Mouse (Mus musculus) intestine, embryonic 16.5 days (tissue): ENCODE results near the gene Olfr1162. TPM values are rescaled to one million over a fixed set of nuclear protein-coding genes. Genes with fewer than 3 reads are reported as not detected.
"Not testable (repeated sequence)": the region's sequence is repeated elsewhere in the genome, so short reads cannot be mapped to it uniquely, and the experiment has no call there.

ENCODE experiments used
- ATAC-seq: fragments of 200-750 bp; cut with Nextera tagmentation; 2 replicates; pipeline ENCODE4 v1.8.0; 2017; ENCODE audit warnings: moderate TSS enrichment, moderate library complexity
- H3K27ac ChIP-seq: fragments of 300-500 bp; sonication (generic); 2 replicates; pipeline ENCODE4 v1.5.1; 2014; ENCODE audit warnings: mild to moderate bottlenecking, low read length
- H3K27me3 ChIP-seq: fragments of 300-500 bp; sonication (generic); replicated peaks from 2 replicates; pipeline ENCODE4 v1.6.1; 2014; ENCODE audit warnings: low read length, control low read depth, mixed read lengths; ENCODE audit not compliant: control insufficient read depth, insufficient read depth
- H3K36me3 ChIP-seq: fragments of 300-500 bp; sonication (generic); 2 replicates; pipeline ENCODE4 v1.6.1; 2014; ENCODE audit warnings: low read length, control low read depth; ENCODE audit not compliant: control insufficient read depth, insufficient read depth
- H3K4me1 ChIP-seq: fragments of 300-500 bp; sonication (generic); 2 replicates; pipeline ENCODE4 v1.6.1; 2014; ENCODE audit warnings: low read length, control low read depth, mixed read lengths; ENCODE audit not compliant: control insufficient read depth, insufficient read depth
- H3K4me2 ChIP-seq: fragments of 300-500 bp; sonication (generic); 2 replicates; pipeline ENCODE4 v1.6.1; 2014; ENCODE audit warnings: low read depth, low read length, control low read depth
- H3K4me3 ChIP-seq: fragments of 300-500 bp; sonication (generic); 2 replicates; pipeline ENCODE4 v1.5.1; 2014; ENCODE audit warnings: mild to moderate bottlenecking, low read length
- H3K9ac ChIP-seq: fragments of 300-500 bp; sonication (generic); 2 replicates; pipeline ENCODE4 v1.6.1; 2014; ENCODE audit warnings: low read depth, low read length
- H3K9me3 ChIP-seq: fragments of 300-500 bp; sonication (generic); 2 replicates; pipeline ENCODE4 v1.6.1; 2016; ENCODE audit warnings: low read length, control low read depth; ENCODE audit not compliant: control insufficient read depth
- WGBS: fragments of 180-500 bp; shearing (Covaris S2); extraction: QIAGEN DNeasy Blood & Tissue Kit; methylation state at CpG from one replicate; pipeline ENCODE4 v1.1.7; 2014; 5-methylcytosine and 5-hydroxymethylcytosine counted together
- polyA plus RNA-seq: library from polyadenylated mRNA; unstranded; fragments of >200 nt; fragmentation: Nextera tagmentation; extraction: Ambion mirVana; gene quantifications from 2 replicates; pipeline ENCODE4 v1.2.1, GENCODE M21; 2015

The Olfr1162 gene
- polyA plus RNA-seq = not detected in 2 replicates

DNA sequence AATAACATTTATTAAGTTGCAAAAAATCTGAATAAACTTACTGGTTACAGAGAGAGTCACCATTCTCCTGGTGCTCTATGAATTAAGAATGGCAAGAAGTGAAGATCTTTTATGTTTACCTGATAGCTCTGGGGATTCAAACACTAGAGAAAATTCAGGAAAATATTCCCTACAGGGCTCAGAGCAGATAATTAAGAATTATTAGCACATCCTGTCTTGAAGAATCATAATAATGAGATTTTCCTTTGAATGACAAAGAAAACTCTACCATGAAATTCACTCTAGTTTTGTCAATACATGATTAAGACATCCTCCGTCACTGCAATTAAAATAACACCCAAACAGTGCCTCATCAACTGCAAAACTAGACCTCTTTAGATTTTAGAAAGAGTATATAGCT, at the start of gene Olfr1162:
Gene Olfr1162 (minus strand): TSS at position 101 of the 400 bp plus-strand sequence.
- 84% methylated on average over 1 of the region's 1 CpGs for WGBS
- Histone ChIP-seq H3K4me1 (no peaks in the 10 kb centered on the region), H3K4me3 (no peak within 1 kb of the TSS), H3K9ac (no peak within 1 kb of the TSS), H3K36me3 (no peaks in the 10 kb centered on the region), H3K9me3 (no peaks in the 10 kb centered on the region), H3K27me3 (no peaks in the 10 kb centered on the region), H3K4me2 (no peak within 1 kb of the TSS), H3K27ac (no peak within 1 kb of the TSS)
- no peak for ATAC-seq

DNA sequence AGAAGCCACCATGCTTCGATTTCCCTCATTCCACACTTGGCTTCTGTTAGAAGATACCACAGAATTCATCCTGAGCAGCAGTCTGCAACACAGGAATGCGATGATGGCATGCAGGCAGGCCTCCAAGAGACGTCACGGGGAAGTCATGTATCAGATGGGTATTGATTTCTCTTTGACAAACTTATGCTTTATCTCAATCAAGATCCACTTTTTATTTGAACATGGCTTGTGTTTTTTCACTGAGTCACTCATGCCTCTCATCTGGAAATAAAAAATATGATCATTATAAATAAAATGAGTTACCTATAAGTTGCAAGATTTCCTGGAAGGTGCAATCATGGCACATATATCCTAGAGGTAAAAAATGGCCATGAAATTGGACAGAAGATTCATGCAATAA, 42.9 kb upstream of the Olfr1162 start, which contains the start of gene Olfr1164:
Gene Olfr1164 (minus strand): TSS at position 101 of the 400 bp plus-strand sequence.
- H3K9ac ChIP-seq = no peak within 1 kb of the TSS
- no peak within 1 kb of the TSS for H3K4me3 ChIP-seq
- H3K4me1 ChIP-seq = no peaks in the 10 kb centered on the region
- H3K9me3 ChIP-seq = no peaks in the 10 kb centered on the region
- ATAC-seq = no peak
- no peaks in the 10 kb centered on the region for H3K27me3 ChIP-seq
- no peak within 1 kb of the TSS for H3K27ac ChIP-seq
- no peak within 1 kb of the TSS for H3K4me2 ChIP-seq
- 70% methylated on average over 4 of the region's 4 CpGs for WGBS
- H3K36me3 ChIP-seq = no peaks in the 10 kb centered on the region

DNA sequence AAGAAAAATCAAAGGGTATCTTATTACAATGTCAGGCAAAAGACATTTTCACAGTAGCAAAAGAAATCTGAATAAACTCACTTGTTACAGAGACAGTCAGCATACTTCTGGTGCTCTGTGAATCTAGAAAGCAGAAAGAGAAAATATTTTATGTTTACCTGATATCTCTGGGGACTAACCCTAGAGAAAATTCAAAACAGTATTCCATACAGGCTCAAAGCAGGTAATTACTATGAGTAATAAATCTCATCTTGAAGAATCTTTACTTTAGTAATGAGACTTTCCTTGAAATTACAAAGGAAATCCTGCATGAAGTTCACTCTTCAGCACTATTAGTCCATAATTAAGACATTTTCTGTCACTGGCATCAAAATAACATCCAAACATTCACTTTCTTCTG, 20.8 kb upstream of the Olfr1162 start, which contains the start of gene Olfr1163:
Gene Olfr1163 (minus strand): TSS at position 101 of the 400 bp plus-strand sequence.
- no peak for ATAC-seq
- Histone ChIP-seq H3K27ac (no peak within 1 kb of the TSS), H3K4me3 (no peak within 1 kb of the TSS), H3K9me3 (no peaks in the 10 kb centered on the region), H3K36me3 (no peaks in the 10 kb centered on the region), H3K4me2 (no peak within 1 kb of the TSS), H3K4me1 (no peaks in the 10 kb centered on the region), H3K9ac (no peak within 1 kb of the TSS), H3K27me3 (no peaks in the 10 kb centered on the region)

DNA sequence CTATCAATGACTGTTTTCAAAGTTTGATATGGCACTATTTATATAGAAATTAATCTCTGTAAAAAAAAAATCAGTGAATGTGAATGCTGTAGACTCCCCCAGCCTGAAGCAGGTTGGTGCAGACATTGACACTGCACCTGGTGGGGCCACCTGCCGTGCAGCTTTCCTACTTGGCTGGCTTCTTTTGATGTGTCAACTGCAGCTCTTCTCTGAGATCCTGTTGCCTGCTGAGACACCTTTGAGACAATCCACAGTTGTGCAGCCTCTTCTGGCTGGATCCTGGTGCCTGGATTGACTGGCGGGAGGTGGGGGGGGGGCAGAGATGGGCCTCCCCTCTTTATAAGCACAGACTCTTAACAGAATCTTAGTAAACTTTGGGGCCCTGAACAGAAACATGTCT, 12.7 kb upstream of the Olfr1162 start:
- Histone ChIP-seq H3K27me3 (no peaks in the 10 kb centered on the region), H3K4me1 (no peaks in the 10 kb centered on the region), H3K9me3 (no peaks in the 10 kb centered on the region), H3K4me2 (no peak overlapping the region), H3K4me3 (no peak overlapping the region), H3K9ac (no peak overlapping the region), H3K27ac (no peak overlapping the region), H3K36me3 (no peaks in the 10 kb centered on the region)
- WGBS = 87% methylated on average over 2 of the region's 2 CpGs
- no peak for ATAC-seq

DNA sequence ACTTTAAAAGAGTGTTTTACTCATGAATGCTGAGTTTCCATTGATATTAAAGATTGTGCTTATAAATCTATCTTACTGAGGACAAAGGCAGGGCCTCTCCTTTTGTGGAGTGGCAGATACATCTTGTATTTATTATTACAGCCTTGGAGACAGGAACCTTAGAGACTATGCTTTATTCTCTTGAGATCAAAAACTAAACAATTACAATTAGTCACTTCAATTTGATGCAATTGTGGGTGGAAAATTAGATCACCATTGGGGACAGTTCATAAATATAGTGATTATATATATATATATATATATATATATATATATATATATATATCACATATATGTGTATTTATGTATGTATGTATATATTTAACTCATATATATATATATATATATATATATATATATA, 13.3 kb downstream of the Olfr1162 start, which contains the start of gene Olfr73:
Gene Olfr73 (minus strand): TSS at position 101 of the 400 bp plus-strand sequence.
- no peak for ATAC-seq
- Histone ChIP-seq H3K9ac (no peak within 1 kb of the TSS), H3K4me3 (no peak within 1 kb of the TSS)

GRCm38 (mm10) chr2:88022474-88022873, 28.5 kb downstream of the Olfr1162 start, which contains the start of gene Olfr1161:
Gene Olfr1161, plus strand, starts transcription at chr2:88022774.
- not testable (repeated sequence) for H3K36me3 ChIP-seq, H3K27ac ChIP-seq, H3K4me2 ChIP-seq, H3K27me3 ChIP-seq, ATAC-seq, H3K4me3 ChIP-seq, H3K4me1 ChIP-seq, H3K9me3 ChIP-seq, H3K9ac ChIP-seq
- WGBS = 67% methylated on average over 1 of the region's 1 CpGs

More for the DNA sequence above, 13.3 kb downstream of the Olfr1162 start, which contains the start of gene Olfr73:
- H3K36me3 ChIP-seq = no peaks in the 10 kb centered on the region
- no peak within 1 kb of the TSS for H3K4me2 ChIP-seq
- H3K27me3 ChIP-seq = no peaks in the 10 kb centered on the region
- H3K9me3 ChIP-seq = no peaks in the 10 kb centered on the region
- H3K4me1 ChIP-seq = no peaks in the 10 kb centered on the region
- no peak within 1 kb of the TSS for H3K27ac ChIP-seq

DNA sequence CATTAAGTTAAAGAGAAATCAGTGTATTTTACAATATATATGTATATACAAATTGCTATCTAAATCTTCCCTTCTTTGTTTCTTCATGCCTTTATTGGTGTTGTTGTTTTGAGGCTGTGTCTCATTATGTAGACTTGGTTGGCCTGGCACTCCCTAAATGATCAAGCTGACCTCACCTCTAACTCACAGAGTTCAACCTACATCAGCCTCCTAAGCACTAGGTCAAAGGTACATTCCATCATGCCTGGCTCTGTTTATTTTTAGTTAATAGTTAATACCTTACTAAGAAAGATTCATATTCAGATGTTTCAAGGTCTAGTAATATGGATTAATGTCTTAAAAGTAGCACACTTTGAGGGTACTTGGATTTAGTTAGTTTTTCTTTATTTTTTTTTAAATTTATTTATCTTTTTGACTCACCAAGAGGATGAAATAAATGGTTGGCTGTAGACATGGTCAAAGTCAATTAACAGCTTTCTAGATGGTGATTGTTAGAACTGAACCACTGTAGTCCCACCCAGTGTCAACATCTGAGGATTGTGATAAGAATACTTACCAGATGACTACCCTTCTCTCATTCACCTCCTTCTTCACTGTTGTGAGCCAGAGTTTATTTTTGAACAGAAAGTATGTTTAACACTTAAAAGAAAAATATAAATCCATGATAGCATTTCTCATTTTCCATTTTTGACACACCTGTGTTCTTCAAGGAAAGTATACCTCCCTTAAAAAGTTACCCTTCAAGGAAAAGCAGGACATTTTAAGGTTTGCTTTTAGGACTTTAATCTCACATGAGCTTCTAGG, 43.2 kb downstream of the Olfr1162 start, which contains the start of gene Olfr1160:
Gene Olfr1160 (minus strand): TSS at position 754 of the 804 bp plus-strand sequence.
- no peaks in the 10 kb centered on the region for H3K4me1 ChIP-seq
- no peaks in the 10 kb centered on the region for H3K27me3 ChIP-seq
- H3K27ac ChIP-seq = no peak within 1 kb of the TSS
- no peak within 1 kb of the TSS for H3K4me2 ChIP-seq
- peak; percentile 99 for ATAC-seq
- H3K9me3 ChIP-seq = no peaks in the 10 kb centered on the region
- H3K9ac ChIP-seq = no peak within 1 kb of the TSS
- no peak within 1 kb of the TSS for H3K4me3 ChIP-seq
- H3K36me3 ChIP-seq = no peaks in the 10 kb centered on the region

Other genes starting within 250 kb of the Olfr1162 start
- not detected in 2 replicates for gene Olfr1145, start 241.3 kb downstream of the Olfr1162 start, polyA plus RNA-seq
- not detected in 2 replicates for gene Olfr1148, start 220.6 kb downstream of the Olfr1162 start, polyA plus RNA-seq
- not detected in 2 replicates for gene Olfr1150-ps1, start 207.1 kb downstream of the Olfr1162 start, polyA plus RNA-seq
- not detected in 2 replicates for gene Olfr1151, start 195.3 kb downstream of the Olfr1162 start, polyA plus RNA-seq
- gene Olfr1152, start 184.6 kb downstream of the Olfr1162 start, polyA plus RNA-seq = not detected in 2 replicates
- gene Olfr1153, start 156.2 kb downstream of the Olfr1162 start, polyA plus RNA-seq = not detected in 2 replicates
- gene Olfr1154, start 146.0 kb downstream of the Olfr1162 start, polyA plus RNA-seq = not detected in 2 replicates
- gene Olfr1155, start 106.0 kb downstream of the Olfr1162 start, polyA plus RNA-seq = not detected in 2 replicates
- gene Olfr1156, start 98.0 kb downstream of the Olfr1162 start, polyA plus RNA-seq = not detected in 2 replicates
- gene Olfr1157, start 82.8 kb downstream of the Olfr1162 start, polyA plus RNA-seq = not detected in 2 replicates
- gene Olfr74, start 76.5 kb downstream of the Olfr1162 start, polyA plus RNA-seq = not detected in 2 replicates
- gene Olfr1158, start 61.0 kb downstream of the Olfr1162 start, polyA plus RNA-seq = not detected in 2 replicates
- not detected in 2 replicates for gene Olfr1160, start 42.9 kb downstream of the Olfr1162 start, polyA plus RNA-seq
- not detected in 2 replicates for gene Olfr1161, start 28.4 kb downstream of the Olfr1162 start, polyA plus RNA-seq
- 0.07 TPM in 1 of 2 replicates, not detected in the other for gene Olfr73, start 13.4 kb downstream of the Olfr1162 start, polyA plus RNA-seq
- gene Olfr1163, start 20.7 kb upstream of the Olfr1162 start, polyA plus RNA-seq = not detected in 2 replicates
- gene Olfr1164, start 42.8 kb upstream of the Olfr1162 start, polyA plus RNA-seq = not detected in 2 replicates
- gene Olfr1166, start 77.1 kb upstream of the Olfr1162 start, polyA plus RNA-seq = not detected in 2 replicates
- not detected in 2 replicates for gene Olfr1167, start 104.1 kb upstream of the Olfr1162 start, polyA plus RNA-seq
- gene Olfr1168, start 130.8 kb upstream of the Olfr1162 start, polyA plus RNA-seq = not detected in 2 replicates
- not detected in 2 replicates for gene Olfr1170, start 177.2 kb upstream of the Olfr1162 start, polyA plus RNA-seq
- not detected in 2 replicates for gene Olfr1173, start 228.7 kb upstream of the Olfr1162 start, polyA plus RNA-seq